Mouse (Mus musculus): ENCODE measurements around the gene Dnajb2. TPM values are rescaled to one million over a fixed set of nuclear protein-coding genes. Genes with fewer than 3 reads are reported as not detected.

The Dnajb2 gene
- total RNA-seq (2017) = 39.7 and 54.4 TPM in 2 replicates

DNA sequence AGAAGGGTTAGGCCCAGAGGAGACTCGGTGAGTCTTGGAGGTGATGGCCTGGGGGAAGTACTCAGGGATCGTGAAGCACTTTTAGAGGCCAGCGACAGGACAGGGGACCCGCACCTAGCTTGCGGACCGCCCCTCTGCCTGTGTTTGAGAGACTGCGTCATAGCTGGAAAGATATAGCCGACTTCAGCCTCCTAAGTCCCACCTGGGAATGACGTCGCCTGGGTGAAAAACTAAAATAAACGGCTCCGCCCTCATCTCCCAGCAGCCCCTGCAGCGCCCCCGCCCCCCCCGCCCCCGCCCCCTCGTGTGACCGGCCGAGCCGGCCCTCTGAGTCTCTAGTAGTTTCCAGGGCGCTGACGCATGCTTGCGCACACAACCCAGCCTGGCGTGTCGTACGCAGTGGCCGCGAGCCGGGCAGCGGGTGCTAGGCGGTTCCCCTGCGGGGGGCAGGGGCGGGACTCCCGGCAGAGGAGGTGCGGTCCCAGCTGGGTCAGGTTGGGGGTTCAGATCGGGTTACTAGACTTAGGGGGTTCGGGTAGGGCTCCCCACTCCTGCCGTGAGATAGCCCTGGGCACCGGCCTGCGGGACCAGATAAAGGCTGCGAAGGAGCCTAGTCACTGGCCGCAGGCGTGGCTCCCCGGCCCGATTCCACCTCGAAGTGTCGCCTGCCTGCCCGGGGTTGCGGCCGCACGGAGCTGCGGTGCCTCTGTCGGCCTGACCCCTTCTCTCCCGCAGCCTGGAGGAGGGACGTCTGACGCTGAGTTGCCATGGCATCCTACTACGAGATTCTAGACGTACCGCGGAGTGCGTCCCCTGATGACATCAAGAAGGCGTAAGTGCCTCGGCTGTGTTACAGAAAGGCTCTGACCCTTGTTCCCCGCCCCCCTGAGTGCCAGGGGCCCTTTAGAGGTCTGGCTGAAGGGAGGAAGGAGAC is at the start of gene Dnajb2:
TSS of gene Dnajb2 (plus strand) at position 290 of the 934 bp plus-strand sequence.
- peak; percentile 69 for ATAC-seq (ENCODE audit: extremely low read depth, insufficient number of reproducible peaks, low FRiP score, poor library complexity, severe bottlenecking)

DNA sequence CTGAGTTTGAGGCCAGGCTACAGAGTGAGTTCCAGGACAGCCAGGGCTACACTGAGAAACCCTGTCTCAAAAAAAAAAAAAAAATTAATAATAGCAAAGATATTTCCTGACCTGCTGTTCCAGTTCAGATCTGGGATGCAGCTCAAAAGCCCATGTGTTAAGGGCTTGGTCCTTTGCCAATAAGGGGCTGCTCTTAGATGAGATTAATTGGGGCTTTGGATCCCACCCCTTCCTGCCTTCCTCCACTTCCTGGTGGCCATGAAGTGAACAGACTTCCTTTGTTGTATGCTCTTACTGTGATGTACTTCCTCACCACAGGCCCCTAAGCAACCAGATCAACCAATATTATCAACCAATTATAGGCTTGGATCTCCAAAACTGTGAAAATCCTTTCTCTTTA is 49.1 kb upstream of the Dnajb2 start:
- no peak for ATAC-seq (ENCODE audit: extremely low read depth, insufficient number of reproducible peaks, low FRiP score, poor library complexity, severe bottlenecking)

- peak; percentile 68 for ATAC-seq (ENCODE audit: extremely low read depth, insufficient number of reproducible peaks, low FRiP score, poor library complexity, severe bottlenecking)
These were observed 48.2 kb upstream of the Dnajb2 start for GRCm38 (mm10) chr1:75187914-75188483.

DNA sequence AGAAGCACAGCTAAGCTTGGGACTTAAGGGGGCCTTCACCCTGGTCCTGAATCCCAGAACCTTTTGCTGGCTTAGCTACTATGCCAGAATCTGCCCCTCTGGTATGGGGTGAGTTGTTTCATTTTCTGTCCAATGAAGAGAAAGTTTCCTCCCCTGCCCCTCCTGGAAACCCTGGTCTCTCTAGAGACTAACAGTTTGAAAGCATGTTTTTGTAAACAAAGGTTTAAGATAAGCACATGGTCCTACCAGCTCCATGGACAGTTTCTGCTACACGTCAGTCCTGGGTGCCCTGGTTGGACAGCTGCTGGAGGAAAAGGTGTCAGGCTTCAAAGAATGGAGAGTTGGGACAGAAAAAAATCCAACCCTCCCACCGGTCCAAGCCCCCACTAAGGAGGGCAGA is 45.6 kb upstream of the Dnajb2 start:
- no peak for ATAC-seq (ENCODE audit: extremely low read depth, insufficient number of reproducible peaks, low FRiP score, poor library complexity, severe bottlenecking)

DNA sequence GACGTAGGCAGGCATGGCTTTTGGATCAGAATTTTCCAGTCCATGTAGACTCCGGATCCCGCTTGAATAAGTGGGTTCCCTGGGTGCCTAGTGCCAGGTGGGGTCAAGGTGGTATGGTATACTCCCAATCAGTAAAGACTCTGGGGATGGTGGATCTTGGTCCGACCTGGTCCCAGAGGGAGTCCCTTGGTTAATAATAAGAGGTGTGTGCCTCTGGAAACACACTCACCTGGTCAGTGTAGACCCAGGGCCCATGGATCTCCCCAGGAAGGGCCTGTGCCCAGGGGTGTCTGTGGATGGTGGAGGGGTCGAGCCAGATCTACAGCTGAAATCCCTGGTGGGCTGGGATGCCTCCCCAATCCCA is 45.0 kb upstream of the Dnajb2 start:
- ATAC-seq (ENCODE audit: extremely low read depth, insufficient number of reproducible peaks, low FRiP score, poor library complexity, severe bottlenecking) = no peak

GRCm38 (mm10) chr1:75191622-75192402 is 44.4 kb upstream of the Dnajb2 start, which contains the start of the genes Ankzf1 and Atg9a:
Ankzf1 (plus strand) TSS chr1:75192151.
Atg9a (minus strand) TSS chr1:75192196.
- ATAC-seq (ENCODE audit: extremely low read depth, insufficient number of reproducible peaks, low FRiP score, poor library complexity, severe bottlenecking) = peak; percentile 95

DNA sequence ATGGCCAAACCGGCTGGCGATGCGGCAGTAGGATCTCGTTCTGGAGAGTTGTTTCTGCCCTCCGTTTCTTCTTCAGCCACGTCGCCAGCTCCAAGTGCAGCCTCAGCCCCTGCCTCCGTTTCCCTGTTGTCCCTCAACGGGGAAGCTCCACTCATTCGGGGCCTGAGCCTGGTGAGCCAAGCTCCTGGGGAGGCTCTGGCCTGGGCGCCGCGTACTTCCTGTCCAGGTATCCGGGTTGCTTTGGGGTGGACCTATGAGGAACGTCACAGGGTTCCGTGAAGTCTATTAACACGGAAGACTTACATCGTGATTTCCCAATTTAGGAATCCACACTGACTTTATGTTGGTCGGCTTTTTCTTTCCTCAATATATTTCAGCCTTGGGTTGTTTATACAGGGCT is 43.8 kb upstream of the Dnajb2 start:
- ATAC-seq (ENCODE audit: extremely low read depth, insufficient number of reproducible peaks, low FRiP score, poor library complexity, severe bottlenecking) = no peak; the same call in 1 of the 2 replicates

- ATAC-seq (ENCODE audit: extremely low read depth, insufficient number of reproducible peaks, low FRiP score, poor library complexity, severe bottlenecking) = no peak
These were observed 35.0 kb upstream of the Dnajb2 start for GRCm38 (mm10) chr1:75201236-75201635.

DNA sequence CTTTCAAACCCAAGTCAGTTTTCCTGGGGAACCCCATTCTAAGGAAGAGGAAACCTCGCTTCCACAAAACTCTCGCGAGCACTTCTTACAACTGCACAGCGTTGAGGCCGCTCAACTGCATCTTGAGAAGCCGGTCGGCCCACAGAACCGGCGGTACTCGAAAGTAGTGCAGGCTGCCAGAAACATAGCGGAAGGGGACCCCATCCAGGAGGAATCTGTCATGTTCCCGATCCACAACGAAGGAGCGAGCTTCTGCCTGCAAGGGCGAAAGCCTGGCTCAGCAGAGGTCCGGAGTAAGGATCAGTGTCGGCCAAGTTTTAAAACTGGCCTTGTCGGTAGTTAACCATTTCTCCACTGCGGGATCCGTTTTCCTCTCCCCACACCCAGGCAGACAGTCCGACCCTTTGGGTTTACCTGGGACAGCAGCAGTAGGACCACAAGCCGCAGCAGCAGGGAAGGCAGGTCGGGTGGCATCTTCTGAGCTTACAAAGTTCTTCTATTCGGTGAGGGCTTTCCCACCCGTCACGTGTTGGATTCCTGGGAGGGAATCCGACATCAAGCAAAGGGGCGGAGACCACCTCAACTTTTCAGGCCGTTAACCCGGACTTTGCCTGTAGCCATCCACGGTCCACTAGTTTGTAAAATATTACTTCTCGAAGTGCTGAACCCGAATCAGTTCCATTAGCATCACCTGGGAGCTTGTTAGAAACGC is 27.1 kb upstream of the Dnajb2 start:
- no peak for ATAC-seq (ENCODE audit: extremely low read depth, insufficient number of reproducible peaks, low FRiP score, poor library complexity, severe bottlenecking)

- ATAC-seq (ENCODE audit: extremely low read depth, insufficient number of reproducible peaks, low FRiP score, poor library complexity, severe bottlenecking) = peak; percentile 94
These were observed 25.8 kb upstream of the Dnajb2 start, which contains the start of the genes Glb1l and Stk16 for GRCm38 (mm10) chr1:75210136-75211087. Glb1l (minus strand) TSS chr1:75210813. Stk16 (plus strand) TSS chr1:75210838.

DNA sequence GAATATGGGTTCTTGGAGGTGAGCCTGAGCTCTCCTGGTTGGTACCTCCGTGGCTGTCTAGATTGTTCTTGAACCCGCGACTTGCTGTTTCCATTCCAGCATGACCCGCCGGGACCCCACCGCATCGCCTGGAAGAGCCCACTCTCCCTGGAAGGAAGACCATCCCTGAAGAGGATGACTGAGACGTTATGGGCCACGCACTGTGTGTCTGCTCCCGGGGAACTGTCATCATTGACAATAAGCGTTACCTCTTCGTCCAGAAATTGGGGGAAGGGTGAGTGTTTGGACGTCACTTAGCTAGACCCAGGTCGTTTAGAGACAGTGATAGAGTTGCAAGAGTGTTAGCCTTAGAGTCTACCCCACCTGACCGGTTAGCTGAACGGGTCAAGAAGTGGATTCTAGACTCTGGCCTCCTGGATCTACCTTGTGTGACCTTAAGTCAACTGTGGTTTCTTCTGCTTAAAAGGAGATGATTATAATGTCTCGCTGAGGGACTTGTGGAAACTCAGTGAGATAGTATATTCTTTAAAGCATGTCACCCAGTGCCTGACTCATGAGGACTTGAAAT is 25.0 kb upstream of the Dnajb2 start:
- ATAC-seq (ENCODE audit: extremely low read depth, insufficient number of reproducible peaks, low FRiP score, poor library complexity, severe bottlenecking) = no peak

- no peak for ATAC-seq (ENCODE audit: extremely low read depth, insufficient number of reproducible peaks, low FRiP score, poor library complexity, severe bottlenecking)
These were observed 23.7 kb upstream of the Dnajb2 start for GRCm38 (mm10) chr1:75212542-75212941.

GRCm38 (mm10) chr1:75213096-75213495 is 23.1 kb upstream of the Dnajb2 start:
- ATAC-seq (ENCODE audit: extremely low read depth, insufficient number of reproducible peaks, low FRiP score, poor library complexity, severe bottlenecking) = 0 out of 2 replicates have a peak, but pooled peaks have one; percentile 6

GRCm38 (mm10) chr1:75214442-75214841 is 21.8 kb upstream of the Dnajb2 start:
- ATAC-seq (ENCODE audit: extremely low read depth, insufficient number of reproducible peaks, low FRiP score, poor library complexity, severe bottlenecking) = no peak

DNA sequence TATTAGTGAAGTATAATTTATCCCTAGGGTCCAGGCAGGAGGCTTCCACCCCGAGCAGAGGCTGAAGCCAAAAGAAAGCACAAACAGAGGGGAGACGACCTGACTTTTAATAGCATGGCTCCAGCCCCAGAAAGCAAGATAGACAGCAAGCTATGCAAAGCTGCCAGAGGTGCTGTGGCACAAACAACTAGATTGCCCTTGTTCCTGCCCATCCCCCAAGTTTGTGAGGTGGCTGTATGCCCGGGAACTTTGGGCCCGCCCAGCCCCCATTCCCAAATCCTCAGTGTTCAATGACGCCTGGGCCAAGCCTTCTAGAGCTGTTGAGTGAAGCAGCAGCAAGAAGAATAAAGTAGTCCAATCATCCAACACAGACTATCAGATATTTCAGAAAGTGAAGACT is 21.3 kb upstream of the Dnajb2 start:
- no peak for ATAC-seq (ENCODE audit: extremely low read depth, insufficient number of reproducible peaks, low FRiP score, poor library complexity, severe bottlenecking)

- no peak for ATAC-seq (ENCODE audit: extremely low read depth, insufficient number of reproducible peaks, low FRiP score, poor library complexity, severe bottlenecking)
These were observed 20.4 kb upstream of the Dnajb2 start for GRCm38 (mm10) chr1:75215785-75216184.

GRCm38 (mm10) chr1:75216797-75217585 is 19.2 kb upstream of the Dnajb2 start:
- ATAC-seq (ENCODE audit: extremely low read depth, insufficient number of reproducible peaks, low FRiP score, poor library complexity, severe bottlenecking) = no peak
